Mouse (Mus musculus) Patski (cell line): ENCODE results near the gene Senp6. TPM values are rescaled to one million over a fixed set of nuclear protein-coding genes. Genes with fewer than 3 reads are reported as not detected.

Source experiments
- ATAC-seq: fragments of 100-300 bp; one replicate; pipeline ENCODE4 v1.8.0; 2021
- CTCF ChIA-PET: fragments of 350-600 bp; sonication (Branson Sonifier 250); formaldehyde crosslinking; loops from one replicate; lab custom pipeline; 2022; ENCODE audit warnings: inconsistent platforms; lab: Charles Lee
- POLR2A ChIA-PET: fragments of 350-600 bp; sonication (Branson Sonifier 250); formaldehyde crosslinking; loops from one replicate; lab custom pipeline; 2022; ENCODE audit warnings: antibody characterized with exemption, inconsistent platforms; lab: Charles Lee
- DNase-seq: peaks from one replicate; pipeline ENCODE4 v3.0.0-alpha.2; 2011; ENCODE audit warnings: low read depth, low spot score
- H3K27me3 ChIP-seq: fragments of 371-371 bp; one replicate; pipeline ENCODE4 v1.5.1; 2021
- CTCF ChIP-seq: fragments of 100-300 bp; IDR thresholded peaks from one replicate; pipeline ENCODE4 v1.5.1; 2021
- in situ Hi-C: fragments of 300-500 bp; cut with MboI; formaldehyde crosslinking; loops from 3 replicates; pipeline ENCODE4 v1.11.1; 2018; ENCODE audit warnings: low pct_unique_long_range_greater_than_20kb, mixed read lengths
- polyA plus RNA-seq: library from polyadenylated mRNA; unstranded; gene quantifications from one replicate; pipeline ENCODE4 v1.2.3, GENCODE M21; 2021

Gene Senp6
- polyA plus RNA-seq, 1 experiment from 2014 or later: 120 TPM

DNA sequence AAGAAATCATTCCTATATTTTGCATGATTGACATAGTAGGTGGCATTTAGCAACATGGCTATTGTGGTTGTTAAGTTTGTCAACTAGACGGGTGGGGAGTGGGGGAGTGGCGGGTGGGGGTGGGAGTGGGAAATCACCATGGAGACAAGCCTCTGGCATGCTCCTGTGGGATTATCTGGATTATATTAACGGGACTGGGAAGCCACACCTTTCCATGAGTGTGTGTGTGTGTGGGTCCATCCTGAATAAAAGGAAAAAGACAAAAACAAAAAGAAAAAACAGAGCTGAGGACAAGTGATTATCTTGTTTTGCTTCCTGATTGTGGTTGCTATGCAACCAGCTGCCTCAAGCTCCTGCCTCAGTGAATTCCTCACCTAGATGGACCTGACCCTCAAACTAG lies 119.0 kb downstream of the Senp6 start:
- DNase-seq: no peak
- TF ChIP-seq CTCF: no peak
- ChIA-PET POLR2A (interaction anchor here (0.6 kb wide), 1 partner anchor 20 kb away, joined by 3 read pairs; no protein-coding TSS in a partner anchor), CTCF (no interaction called here)
- ATAC-seq: no peak
- no peaks in the 10 kb centered on the region for H3K27me3 ChIP-seq
- in situ Hi-C loops: no loop called here

DNA sequence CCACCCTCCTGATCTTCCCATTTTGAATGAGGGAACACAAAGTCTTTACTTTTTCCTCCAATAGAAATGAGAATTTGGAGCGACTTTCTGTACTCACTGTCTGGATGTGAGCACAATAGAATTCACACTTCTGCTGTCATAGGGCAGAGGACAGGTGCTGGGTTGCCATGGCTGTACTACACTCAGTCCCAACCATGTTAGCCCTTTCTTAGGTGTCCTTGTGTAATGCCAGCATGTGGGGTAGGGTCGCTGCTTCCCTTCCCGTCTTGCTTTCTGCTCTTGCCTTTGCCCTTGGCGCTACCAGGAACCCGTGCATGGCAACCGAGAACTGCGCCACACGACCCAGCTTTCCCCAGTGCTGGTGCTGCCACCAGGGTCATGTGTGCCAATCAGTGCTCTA lies 120.0 kb downstream of the Senp6 start:
- no peak for TF ChIP-seq CTCF
- DNase-seq (no peak), ATAC-seq (no peak)
- ChIA-PET CTCF (interaction anchor here (1.8 kb wide), 1 partner anchor 15 kb away, joined by 5 read pairs; no protein-coding TSS in a partner anchor), POLR2A (no interaction called here)
- in situ Hi-C loops: no loop called here
- H3K27me3 ChIP-seq: no peaks in the 10 kb centered on the region

- ATAC-seq (peak; percentile 39), DNase-seq (no peak)
- in situ Hi-C loops: no loop called here
- ChIA-PET CTCF (interaction anchor here (0.9 kb wide), 1 partner anchor 11 kb away, joined by 3 read pairs; no protein-coding TSS in a partner anchor), POLR2A (no interaction called here)
- no peaks in the 10 kb centered on the region for H3K27me3 ChIP-seq
- no peak for TF ChIP-seq CTCF
These were observed 121.7 kb downstream of the Senp6 start for GRCm38 (mm10) chr9:80188324-80188893.

DNA sequence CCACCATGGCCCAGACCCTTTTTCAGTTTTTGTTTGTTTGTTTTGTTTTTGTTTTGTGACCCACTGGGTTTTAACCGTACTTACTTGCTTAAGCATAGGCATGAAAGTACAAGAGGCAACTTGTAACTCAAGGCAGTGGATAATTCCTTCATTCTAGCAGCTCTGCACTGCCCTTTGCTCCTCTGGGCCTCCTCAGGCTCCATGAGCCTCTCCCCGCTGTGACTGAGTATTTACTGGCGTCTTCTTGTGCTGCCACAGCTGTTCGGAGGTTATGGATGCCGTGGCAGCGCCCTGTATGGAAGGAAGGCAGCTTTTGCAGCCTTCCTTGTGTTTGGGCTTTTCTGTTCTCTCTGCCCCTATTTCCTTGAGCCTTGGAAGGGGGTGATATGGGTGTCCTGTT lies 124.5 kb downstream of the Senp6 start:
- no peaks in the 10 kb centered on the region for H3K27me3 ChIP-seq
- TF ChIP-seq CTCF: no peak
- in situ Hi-C loops: no loop called here
- ATAC-seq (no peak), DNase-seq (no peak)
- CTCF ChIA-PET: no interaction called here
- POLR2A ChIA-PET: no interaction called here

DNA sequence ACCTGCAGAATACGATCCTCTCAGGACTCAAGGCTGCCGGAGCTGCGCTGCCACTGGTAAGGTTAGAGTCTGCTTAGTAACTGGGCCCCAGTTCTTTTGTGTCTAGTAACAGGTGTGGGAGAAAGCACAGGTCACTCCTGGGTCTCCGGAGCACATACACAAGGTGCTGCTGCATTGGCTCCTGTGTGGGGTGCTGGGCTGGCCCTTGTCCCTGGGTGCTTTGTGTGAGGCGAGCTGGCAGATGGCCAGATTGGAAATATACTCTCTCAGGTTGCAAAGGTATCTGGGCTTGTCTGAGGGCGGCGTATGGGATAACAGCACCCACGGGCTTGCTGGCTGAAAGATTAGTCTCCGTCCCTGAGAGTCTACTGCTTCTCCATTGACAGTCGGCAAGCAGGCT lies 125.6 kb downstream of the Senp6 start:
- no peak for ATAC-seq
- DNase-seq: no peak
- ChIA-PET POLR2A (no interaction called here), CTCF (interaction anchor here (1.0 to 1.7 kb wide), 3 partner anchors 11 to 22 kb away, joined by 3 to 4 read pairs (median 4); no protein-coding TSS in a partner anchor)
- in situ Hi-C loops: no loop called here
- no peaks in the 10 kb centered on the region for H3K27me3 ChIP-seq
- TF ChIP-seq CTCF: no peak

DNA sequence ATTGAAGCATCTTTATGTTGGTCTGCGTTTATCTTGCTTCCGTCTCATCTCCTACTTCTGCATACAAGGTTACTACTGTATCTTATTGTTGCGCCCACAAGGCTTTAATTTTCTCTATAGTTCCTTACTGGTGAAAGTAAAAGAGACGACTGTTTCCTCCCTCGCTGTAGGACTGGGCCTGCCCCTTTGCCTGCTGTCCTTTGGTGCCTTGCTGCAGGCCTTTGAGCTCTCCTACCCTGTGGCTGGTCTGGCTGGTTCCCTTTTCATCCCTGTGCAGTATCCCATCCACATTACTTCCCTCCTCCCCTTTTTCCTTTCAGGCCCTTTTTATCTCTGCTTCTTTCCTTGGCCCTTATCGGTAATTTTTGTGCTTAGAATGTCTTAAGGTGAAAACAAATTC lies 127.7 kb downstream of the Senp6 start:
- ChIA-PET CTCF (interaction anchor here (0.8 kb wide), 1 partner anchor 13 kb away, joined by 3 read pairs; no protein-coding TSS in a partner anchor), POLR2A (no interaction called here)
- DNase-seq (no peak), ATAC-seq (no peak)
- TF ChIP-seq CTCF: no peak
- in situ Hi-C loops: no loop called here
- H3K27me3 ChIP-seq: no peaks in the 10 kb centered on the region

Other genes with a start within 250 kb of the Senp6 start
- gene Filip1, start 54.1 kb upstream of the Senp6 start, polyA plus RNA-seq: not detected
- gene Myo6, start 98.1 kb downstream of the Senp6 start, polyA plus RNA-seq: 108 TPM